ENCODE assay signal across 8 mouse cellular contexts in genomic region chr8:93598613-93599121, GRCm38 (mm10).
DNase-seq lines count a peak whose midpoint lies in the region; ATAC-seq and TF ChIP-seq lines count a peak whose summit lies in the region.

No protein-coding gene starts in this region.

- H3K4me3 ChIP-seq in heart, embryonic 16.5 days (ENCODE audit: low read length): peak overlapping the region; percentile 5; the same call in 1 of the 2 replicates
- H3K4me3 ChIP-seq in lung, embryonic 15.5 days: no peak overlapping the region

- no peak for TF ChIP-seq POLR2A in brain, embryonic 14.5 days (IDR thresholded peaks at IDR 0.05; ENCODE audit: borderline replicate concordance, extremely low read depth, insufficient read depth, insufficient read length, poor library complexity, severe bottlenecking)

- DNase-seq in gastrocnemius, postnatal 14 days: peak; percentile 9
- no peak for DNase-seq in gastrocnemius, postnatal 36 days
- DNase-seq in brain, embryonic 14.5 days (ENCODE audit: low read depth): peak; percentile 51
- no peak for DNase-seq in frontal cortex, postnatal 10 days (ENCODE audit: low spot score in 2 of 2)
- DNase-seq in thymus, postnatal 36 days: no peak
- DNase-seq in thymus, postnatal 14 days: no peak

- peaks cover 15% of the 10 kb centered on the region for H3K4me1 ChIP-seq in heart, embryonic 16.5 days (ENCODE audit: control insufficient read depth, insufficient read depth, low read length)
- peaks cover 20% of the 10 kb centered on the region for H3K4me1 ChIP-seq in lung, embryonic 15.5 days

- peak; percentile 86 for ATAC-seq in heart, embryonic 16.5 days (replicated peaks; ENCODE audit: extremely low read depth, insufficient read depth, low FRiP score)
- peak; percentile 87 for ATAC-seq in lung, embryonic 15.5 days (ENCODE audit: borderline replicate concordance, extremely low read depth, low FRiP score, low TSS enrichment)

- no peaks in the 10 kb centered on the region for H3K9me3 ChIP-seq in heart, embryonic 16.5 days (replicated peaks; ENCODE audit: control insufficient read depth, low read length)
- H3K9me3 ChIP-seq in lung, embryonic 15.5 days: no peaks in the 10 kb centered on the region

- WGBS in heart, embryonic 16.5 days: 12% methylated on average over 11 of the region's 11 CpGs
- WGBS in lung, embryonic 15.5 days: 24% methylated on average over 11 of the region's 11 CpGs

- peak overlapping the region; percentile 75 for H3K27ac ChIP-seq in heart, embryonic 16.5 days (ENCODE audit: low read length)
- H3K27ac ChIP-seq in lung, embryonic 15.5 days: peak overlapping the region; percentile 79

- peak overlapping the region; percentile 10; the same call in 1 of the 2 replicates for H3K9ac ChIP-seq in heart, embryonic 16.5 days (ENCODE audit: low read length)
- no peak overlapping the region for H3K9ac ChIP-seq in lung, embryonic 15.5 days

- no peaks in the 10 kb centered on the region for H3K27me3 ChIP-seq in heart, embryonic 16.5 days (ENCODE audit: control insufficient read depth, insufficient read depth, low read length)
- no peaks in the 10 kb centered on the region for H3K27me3 ChIP-seq in lung, embryonic 15.5 days

- intact Hi-C loops in gastrocnemius, postnatal 14 days (cut with DNase I; ENCODE audit: low total_unique reads): no loop called here
- intact Hi-C loops in gastrocnemius, postnatal 36 days (cut with DNase I): loop anchor here (10.0 kb wide), 1 partner anchor 246 kb away; no protein-coding TSS in a partner anchor

- H3K36me3 ChIP-seq in heart, embryonic 16.5 days (ENCODE audit: control insufficient read depth, insufficient read depth): no peaks in the 10 kb centered on the region
- no peaks in the 10 kb centered on the region for H3K36me3 ChIP-seq in lung, embryonic 15.5 days

- peak overlapping the region; percentile 52 for H3K4me2 ChIP-seq in heart, embryonic 16.5 days (ENCODE audit: low read depth, low read length)
- H3K4me2 ChIP-seq in lung, embryonic 15.5 days: peak overlapping the region; percentile 25

- no peak for TF ChIP-seq CTCF in brain, embryonic 14.5 days (IDR thresholded peaks at IDR 0.05; ENCODE audit: borderline replicate concordance, extremely low read depth, insufficient read depth, insufficient read length)

Comparison
In these comparisons a context has a peak if more than half of its experiments do, and no peak if none do; other contexts are left out.
1. DNase-seq: peak in gastrocnemius, postnatal 14 days (single experiment) and brain, embryonic 14.5 days (single experiment); none in gastrocnemius, postnatal 36 days (0 of 2), frontal cortex, postnatal 10 days (0 of 2), thymus, postnatal 36 days (0 of 2) and thymus, postnatal 14 days (single experiment).